Mouse (Mus musculus) kidney, postnatal 4 days (tissue): ENCODE results near the gene Slc6a12.
A peak's percentile ranks its signal among the peaks of the same experiment; 100 is the strongest.

Experiments used
- DNase-seq, 2 experiments: peaks; one replicate each; pipeline ENCODE4 v3.0.0; 2021; ENCODE audit warnings: mixed read lengths in 2 of 2

The Slc6a12 gene

GRCm38 (mm10) chr6:121412558-121413297 is 69.9 kb downstream of the Slc6a12 start:
- DNase-seq, result peak; percentile 4 to 11
